Mouse (Mus musculus): ENCODE data around the gene Serpinb6b.

DNA sequence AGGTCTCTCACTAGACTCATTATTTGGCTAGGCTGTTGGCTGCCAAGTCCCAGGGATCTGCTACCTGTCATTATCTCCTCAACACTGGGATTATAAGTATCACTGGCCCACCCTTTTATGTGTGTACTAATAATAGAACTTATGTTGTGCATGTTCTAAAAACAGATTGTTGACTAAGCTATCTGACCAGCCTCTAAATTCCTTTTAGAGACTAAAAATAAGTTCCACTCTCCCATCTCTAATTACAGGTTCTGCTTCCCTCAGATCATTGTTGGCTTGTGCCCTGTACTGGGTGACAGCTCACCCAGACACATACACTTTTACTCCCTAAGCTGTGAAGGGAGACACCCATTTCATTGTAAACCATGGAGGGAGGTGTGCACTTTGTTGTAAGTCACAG is 42.4 kb upstream of the Serpinb6b start:
- TF ChIP-seq CTCF (IDR thresholded peaks at IDR 0.05; ENCODE audit: control insufficient read depth, insufficient read depth, insufficient read length) (no peak), USF1 (IDR thresholded peaks at IDR 0.05; ENCODE audit: low read depth) (no peak), CEBPB (IDR thresholded peaks at IDR 0.05; ENCODE audit: low read depth) (no peak), MAX (IDR thresholded peaks at IDR 0.05) (no peak)
